Mouse (Mus musculus) frontal cortex, adult 2 months (tissue): Measurements from ENCODE around the gene Gabpb2. TPM values are rescaled to one million over a fixed set of nuclear protein-coding genes. Genes with fewer than 3 reads are reported as not detected.

Experiments
- DNase-seq, 2 experiments: peaks; one replicate each; pipeline ENCODE4 v3.0.0; 2022; ENCODE audit warnings: low spot score in 1 of 2; ENCODE audit errors: extremely low spot score in 1 of 2
- polyA plus RNA-seq: library from polyadenylated mRNA; depleted of rRNA; stranded (reverse); fragments of >200 nt; gene quantifications from 2 replicates; pipeline ENCODE4 v1.2.3, GENCODE M21; 2012

The Gabpb2 gene
- polyA plus RNA-seq, 1 experiment = 17.9 TPM

DNA sequence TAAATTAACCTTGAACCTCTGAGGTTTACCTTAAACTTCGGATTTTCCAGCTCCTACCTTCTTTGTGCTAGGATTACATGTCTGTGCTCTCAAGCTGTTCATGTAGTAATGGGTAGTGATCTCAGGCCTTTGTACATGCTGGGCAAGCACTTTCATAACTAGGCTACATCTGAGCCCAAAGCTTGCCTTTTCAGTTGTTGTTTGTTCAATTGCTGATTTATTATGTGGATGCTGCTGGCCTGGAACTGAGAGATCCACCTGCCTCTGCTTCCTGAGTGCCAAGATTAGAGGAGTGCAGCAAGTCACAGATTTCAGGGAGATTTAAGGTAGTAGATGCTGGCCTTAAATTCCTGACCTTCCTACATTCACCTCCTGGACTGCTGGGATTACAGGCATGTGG, 18.6 kb downstream of the Gabpb2 start:
- DNase-seq = no peak

DNA sequence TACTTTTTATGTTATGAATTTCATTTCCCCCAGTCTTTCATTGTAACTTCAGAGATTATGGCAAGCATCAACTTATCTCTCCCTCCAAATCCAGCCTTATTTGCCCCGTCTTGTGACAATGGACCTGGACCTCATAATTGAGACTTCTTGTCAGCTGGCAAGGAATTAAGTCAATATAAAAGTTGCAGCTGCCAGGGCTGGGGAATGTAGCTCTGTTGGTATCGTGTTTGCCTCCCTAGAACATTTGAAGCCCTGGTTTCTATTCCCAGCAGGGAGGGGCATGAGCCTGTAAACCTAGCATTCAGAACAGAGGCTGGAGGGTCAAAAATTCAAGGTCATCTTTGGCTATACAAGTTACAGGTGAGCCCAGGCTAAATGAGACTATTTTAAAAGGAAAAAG, 21.9 kb downstream of the Gabpb2 start:
- DNase-seq = no peak

DNA sequence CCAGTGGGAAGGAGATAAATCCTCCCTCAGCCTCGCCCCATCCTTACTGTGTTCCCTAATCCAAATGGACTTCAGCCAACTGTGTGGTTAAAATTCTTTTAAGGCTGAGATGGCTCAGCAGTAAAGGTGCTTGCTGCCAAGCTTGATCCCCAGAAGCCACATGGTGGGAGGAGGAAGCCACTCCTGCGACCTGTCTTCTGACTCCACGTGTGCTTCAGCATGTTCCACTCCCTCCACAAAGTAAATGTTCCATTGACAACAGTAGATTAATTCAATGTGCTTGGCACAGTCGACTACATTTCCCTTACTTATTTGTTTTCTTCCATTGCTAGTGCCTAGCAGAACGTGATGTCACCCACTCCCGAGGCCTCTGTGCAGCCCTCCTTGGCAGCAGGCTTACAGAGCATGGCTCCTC, 23.0 kb downstream of the Gabpb2 start:
- no peak for DNase-seq

DNA sequence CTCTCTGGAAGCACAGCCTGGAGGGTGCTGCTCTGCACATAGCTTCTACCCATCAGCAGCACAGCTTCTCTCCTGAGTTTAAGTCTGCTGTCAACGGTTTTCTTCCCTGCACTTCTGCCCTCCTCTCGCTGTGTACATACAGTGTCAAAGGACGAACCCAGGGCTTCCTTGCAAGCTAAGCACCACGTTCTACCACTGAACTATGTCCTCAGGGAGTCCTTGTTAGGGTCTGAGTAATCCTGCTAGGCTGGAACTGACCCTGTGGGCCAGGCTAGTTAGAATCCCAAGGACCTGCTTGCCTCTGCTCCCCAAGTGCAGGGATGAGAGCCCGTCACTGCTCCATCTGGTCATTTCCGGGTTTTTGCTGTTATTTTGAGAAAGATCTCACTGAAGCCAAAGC, 30.8 kb downstream of the Gabpb2 start:
- DNase-seq = no peak

DNA sequence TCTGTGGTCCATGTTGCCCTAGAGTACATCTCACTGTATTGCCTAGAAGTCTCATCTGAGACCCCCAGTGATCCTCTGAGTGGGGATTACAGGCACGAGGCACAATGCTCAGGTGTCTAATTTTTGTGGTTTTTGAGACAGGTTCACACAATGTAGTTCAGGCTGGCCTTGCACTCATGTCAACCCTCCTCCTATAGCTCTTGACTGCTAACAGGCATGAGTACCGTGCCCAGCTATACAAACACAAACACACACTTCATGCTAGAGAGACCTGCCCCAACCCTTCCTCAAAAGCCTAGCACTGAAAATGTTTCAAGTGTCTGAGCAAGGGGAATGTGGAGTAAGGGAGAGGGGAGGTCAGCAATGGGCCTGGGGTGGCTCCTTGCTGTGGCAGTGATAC, 31.6 kb downstream of the Gabpb2 start:
- no peak for DNase-seq

DNA sequence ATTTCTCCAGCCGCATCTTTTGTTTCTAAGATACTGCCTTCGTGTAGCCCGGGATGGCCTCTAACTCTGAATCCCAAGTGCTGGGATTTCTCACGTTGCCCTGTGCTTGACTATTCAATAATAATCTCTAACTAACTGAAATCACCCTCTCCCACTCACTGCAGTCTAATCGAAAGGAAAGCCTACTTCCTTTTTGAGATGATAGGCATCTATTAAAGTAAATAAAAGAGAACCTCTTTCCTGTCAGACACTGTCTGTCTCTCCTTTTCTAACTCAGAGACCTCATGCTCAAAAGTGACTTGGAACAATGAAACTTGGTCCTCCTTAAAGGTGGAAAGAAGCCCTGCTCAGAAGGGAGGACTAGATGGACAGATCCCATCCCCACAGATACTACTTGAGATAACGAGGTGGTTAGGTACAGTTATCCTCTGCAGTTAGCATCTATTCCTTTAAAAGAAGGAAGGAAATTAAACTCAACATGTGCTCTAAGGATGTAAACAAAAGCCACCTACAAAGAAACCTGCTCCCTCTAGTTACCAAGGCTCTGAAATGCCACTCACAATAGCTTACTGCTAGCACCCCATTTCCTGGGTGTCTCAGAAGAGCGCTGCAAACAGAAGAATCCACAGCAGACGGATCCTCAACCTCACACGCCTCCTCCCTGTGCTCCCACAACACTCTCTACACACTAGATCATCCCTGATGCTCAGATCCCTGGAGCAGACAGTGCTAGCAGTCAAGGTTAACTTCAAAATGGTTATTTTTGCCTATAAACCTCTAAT, 32.7 kb downstream of the Gabpb2 start:
- DNase-seq = peak in 1 of 2 experiments; percentile 33

DNA sequence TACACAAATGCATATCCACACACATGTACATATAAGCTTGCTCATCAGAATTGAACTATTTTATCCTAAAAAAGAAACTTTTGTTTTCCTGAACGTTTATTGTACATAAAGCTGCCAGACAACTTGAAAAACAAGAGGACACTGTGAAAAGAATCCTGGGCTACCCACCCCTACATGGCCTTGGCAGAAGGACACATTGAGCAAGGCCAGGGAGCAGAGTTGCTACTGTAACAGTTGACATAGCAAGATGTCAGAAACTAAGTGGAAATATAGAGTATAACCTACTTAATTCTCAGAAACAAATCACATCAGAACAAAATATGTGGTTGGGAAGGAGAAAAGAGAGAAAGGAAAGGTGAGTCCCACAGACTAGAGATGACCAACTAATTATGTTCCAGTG, 35.9 kb downstream of the Gabpb2 start:
- DNase-seq = no peak

DNA sequence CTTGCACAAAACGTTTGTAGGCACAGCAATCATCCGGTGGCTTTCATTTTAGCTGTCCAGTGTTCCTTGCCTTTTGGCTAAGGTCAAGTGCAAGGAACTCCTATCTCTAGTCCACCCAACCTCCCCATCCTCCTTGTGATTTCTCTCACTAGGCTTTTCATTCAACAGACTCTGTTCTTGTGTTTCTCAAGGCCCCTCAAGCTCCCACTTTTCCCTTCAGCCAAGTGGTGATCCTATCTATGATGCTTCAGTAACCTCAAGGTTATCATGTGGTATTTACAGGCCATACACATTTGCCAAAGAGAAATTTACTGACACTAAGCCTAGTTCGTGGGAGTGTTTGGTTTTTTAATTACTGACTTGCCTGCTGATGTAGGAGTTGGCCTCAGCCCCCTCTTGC, 37.8 kb downstream of the Gabpb2 start:
- DNase-seq = no peak

DNA sequence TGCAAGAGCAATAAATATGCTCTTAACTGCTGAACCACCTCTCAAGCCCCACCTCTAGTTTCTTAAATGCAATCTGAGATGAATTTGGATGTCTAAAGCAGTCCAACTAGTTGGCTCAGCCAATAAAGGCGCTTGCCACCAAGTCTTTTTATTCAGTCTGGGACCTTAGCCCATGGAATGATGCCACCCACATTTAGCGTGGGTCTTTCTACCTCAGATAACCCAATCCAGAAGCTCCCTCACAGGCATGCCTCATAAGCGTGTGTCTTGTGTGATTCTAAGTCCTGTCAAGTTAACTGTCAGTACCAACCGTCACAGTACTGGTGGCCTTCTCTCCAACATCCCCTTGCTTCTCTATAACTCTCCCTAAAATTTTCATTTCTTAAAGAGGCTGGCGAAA, 38.8 kb downstream of the Gabpb2 start:
- peak in 1 of 2 experiments; percentile 45 for DNase-seq

DNA sequence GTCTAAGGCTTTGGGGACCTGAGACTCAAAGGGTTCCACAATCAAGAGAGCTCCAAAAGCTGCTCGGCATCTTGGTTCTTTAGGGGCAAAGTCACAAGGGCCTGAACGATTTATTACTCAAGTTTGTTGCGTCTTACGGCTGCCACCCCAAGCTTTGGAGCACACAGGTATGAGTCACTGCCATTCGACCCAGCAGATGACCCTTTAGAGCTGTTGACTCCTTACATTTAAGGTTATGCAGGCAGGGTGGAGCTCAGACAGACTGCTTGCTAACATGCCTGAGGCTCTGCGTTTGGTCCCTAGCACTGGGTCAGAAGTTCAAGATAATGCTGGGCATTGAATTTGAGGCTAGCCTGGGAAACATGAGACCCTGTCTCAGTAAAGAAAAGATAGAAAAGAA, 40.1 kb downstream of the Gabpb2 start:
- DNase-seq = no peak

DNA sequence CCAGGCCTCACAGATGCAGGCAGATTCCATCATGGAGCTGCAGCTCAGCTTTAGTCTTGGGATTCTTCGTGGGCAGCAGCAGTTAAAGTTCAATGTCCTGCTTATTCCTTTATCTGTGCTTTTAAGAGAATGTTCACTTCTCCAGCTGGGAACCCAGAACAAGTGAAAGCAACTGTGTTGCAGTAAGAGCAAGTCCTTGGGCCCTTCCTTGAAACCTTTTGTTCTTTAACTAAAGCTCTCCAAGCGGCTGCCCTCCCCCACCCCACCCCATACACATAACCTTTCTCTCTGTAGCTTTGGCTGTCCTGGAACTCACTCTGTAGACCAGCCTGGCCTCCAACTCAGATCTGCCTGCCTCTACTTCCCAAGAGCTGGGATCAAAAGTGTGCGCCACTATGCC, 41.2 kb downstream of the Gabpb2 start:
- DNase-seq = no peak

DNA sequence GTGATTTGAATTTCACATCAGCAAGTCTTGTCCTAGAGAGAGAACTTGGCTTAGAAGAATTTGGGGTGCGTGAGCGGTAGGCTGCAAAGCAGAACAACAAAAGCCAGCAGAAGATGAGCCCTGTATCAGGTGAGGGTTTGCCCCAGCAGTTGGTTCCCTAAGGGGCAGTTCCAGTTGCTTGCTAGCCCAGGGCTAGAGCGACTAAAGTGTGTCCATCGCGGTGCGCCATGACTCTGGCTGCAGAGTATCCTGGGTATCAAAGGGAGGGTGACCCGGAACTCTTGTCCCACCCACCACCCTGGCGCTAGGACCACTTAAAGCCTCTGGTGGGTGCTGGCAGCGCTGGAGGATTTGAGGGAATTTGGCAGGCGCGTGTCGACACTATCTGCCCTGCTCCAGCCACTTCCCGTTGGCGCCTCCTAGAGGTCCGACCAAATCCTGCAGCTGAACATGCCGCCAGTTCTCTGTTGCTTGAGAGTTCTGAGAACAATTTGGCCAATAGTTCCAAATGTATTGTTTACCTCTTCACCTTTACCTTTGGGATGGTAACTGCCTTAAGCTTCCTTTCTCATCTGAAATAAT, 43.6 kb downstream of the Gabpb2 start:
- DNase-seq = peak in 1 of 2 experiments; percentile 86

DNA sequence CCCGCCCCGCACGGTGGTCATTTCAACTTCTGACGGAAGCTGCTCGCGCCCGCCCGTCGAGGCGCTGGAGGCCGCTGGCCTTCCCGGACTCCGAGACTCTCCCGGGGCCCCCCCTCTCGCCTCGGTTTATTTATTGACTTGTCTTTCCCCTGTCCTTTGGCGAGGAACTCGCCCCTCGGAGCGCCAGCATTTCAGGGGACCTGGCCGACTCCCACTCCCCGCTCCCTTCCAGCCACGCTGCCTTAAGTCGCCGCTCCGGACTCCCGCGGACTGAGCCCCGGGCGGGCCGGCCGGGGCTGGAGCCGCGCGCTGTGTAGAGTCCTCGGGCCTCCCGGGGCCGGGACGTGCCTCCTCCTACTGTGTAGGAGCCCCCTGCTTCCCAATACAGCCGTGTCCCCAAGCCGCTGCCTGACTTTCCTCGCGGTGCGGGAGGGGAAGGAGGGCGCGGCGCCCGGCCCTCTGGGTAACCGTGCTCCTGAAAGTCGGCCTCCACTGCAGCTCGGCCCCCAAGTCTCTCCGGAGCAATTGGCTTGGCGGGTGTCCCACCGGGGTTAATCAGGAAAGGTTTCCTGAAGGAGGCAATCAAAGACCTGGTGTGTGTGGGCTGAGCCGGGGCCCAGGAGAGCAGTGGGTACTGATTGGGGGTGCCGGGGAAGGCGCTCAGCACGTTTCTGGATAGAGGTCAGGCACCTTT, 44.3 kb downstream of the Gabpb2 start:
- no peak for DNase-seq

DNA sequence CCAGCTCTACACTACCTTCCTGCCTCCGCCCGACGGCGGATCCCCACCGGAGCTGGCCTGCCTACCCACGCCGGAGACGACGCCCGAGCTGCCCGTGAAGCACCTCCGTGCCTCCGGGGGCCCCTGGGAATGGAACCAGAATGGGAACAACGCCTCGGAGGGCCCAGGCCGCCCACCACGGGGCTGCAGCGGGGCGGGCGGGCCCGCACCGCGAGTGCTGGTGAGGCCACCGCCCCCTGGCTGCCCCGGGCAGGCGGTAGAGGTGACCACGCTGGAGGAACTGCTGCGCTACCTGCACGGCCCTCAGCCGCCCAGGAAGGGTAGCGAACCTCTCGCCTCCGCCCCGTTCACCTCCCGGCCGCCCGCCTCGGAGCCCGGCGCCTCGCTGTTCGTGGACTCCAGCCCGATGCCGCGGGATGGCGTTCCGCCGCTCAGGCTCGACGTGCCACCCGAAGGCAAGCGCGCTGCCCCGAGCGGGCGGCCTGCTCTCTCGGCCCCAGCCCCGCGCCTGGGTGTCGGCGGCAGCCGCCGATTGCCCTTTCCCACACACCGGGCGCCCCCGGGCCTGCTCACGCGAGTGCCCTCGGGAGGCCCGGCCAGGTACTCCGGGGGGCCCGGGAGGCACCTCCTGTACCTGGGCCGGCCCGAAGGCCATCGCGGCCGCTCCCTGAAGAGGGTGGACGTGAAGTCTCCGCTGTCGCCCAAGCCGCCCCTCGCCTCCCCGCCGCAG, 45.0 kb downstream of the Gabpb2 start:
- no peak for DNase-seq

DNA sequence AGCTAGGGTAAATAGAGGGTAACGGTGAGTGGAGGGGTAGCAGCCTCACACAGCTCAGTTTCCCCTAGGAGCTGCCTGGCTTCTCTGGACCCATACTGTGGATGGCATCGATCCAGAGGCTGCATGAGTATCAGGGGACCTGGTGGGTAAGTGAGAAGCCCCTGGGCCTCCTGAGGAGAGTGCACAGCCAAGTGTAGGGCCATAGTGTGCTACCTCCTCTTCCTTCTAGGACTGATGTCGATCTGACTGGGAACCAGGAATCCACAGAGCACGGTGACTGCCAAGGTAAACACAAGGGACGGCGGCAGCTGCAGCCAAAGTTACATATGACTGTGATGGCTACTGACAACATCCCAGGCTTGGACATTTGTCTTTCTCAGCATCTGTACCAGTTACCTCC, 46.6 kb downstream of the Gabpb2 start:
- no peak for DNase-seq

DNA sequence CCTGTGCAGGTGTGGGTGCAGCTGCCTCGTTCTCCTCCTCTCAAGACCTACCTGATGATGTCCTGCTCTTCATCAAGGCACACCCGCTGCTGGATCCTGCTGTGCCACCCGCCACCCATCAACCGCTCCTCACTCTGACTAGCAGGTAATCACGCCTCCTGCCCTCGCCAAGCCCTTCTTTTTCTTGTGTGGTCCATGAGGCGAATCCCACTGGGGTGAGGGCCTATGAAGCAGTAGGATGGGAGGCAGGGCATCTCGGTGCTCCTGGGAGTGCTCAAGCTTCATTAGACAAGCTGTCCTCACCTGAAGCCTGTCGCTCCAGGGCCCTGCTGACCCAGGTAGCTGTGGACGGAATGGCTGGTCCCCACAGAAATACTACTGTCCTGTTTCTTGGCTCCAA, 47.7 kb downstream of the Gabpb2 start:
- DNase-seq = no peak

DNA sequence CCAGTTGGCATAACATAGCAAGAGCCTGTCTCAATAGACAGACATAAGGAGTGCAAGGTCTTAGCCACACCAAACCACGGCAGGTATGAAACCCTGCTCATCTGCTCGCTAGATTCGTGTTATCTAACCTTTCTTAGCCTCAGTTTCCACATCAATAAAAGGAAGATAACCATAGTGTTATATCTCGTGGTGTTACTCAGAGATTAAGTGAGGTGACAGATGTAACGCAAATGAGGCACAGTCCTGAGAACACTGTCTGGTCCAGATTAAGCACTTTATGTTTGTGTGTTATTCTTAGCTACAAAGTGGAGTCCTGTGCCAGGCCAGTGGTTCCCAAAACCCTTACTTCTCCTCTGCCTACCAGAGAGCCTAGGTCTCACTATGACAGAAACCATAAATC, 52.9 kb downstream of the Gabpb2 start:
- DNase-seq = no peak

DNA sequence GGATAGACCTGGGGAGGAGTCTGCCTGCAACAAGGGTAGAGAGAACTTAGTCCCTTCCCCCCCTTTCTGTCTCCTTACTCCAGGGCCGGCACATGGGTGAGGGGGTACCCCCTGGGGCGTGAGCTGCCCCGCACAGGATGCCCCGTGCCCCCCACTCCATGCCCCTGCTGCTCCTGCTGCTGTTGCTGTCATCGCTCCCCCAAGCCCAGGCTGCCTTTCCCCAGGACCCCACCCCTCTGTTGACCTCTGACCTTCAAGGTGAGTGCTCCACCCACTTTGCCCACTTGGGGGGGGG, 53.5 kb downstream of the Gabpb2 start:
- DNase-seq = no peak

DNA sequence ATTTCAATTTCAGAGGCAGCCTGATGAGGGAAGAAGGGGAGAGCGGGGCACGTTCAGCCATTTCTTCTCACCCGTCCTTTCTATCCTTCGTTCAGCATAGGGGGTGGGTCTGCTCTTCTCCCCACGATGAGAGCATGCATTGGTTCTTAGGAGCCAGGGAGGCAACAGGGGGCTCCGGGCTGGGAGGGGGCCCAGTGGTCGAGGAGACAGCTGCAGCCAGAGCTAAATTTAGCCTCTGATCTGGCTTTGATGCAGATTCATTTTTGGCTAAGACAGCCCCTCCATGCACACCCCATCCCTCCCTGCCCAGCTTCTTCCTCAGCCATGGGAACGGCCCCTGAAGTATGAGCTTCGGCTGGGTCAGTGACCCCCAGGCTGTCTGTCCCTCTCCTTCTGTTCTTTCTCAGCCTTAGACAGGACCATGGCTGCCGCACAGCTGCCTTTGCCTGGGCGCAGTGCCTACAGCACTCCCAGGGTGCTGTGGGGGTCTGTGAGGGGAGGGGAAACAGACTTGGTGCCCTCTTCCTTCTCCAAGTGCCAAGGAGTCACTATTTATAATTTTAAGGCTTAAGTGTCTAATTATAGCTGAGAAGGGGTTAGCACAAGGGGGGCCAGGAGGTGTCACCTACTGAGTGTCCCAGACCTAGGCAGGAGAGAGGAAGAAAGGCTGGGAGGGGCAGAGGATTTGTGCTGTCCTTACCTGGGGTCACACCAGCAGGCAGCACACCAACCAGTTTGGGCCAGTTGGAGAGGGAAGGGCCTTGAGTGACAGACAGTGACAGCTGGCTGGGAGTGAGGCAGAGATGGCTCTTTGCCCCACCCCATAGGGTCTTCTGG, 54.1 kb downstream of the Gabpb2 start:
- no peak for DNase-seq

DNA sequence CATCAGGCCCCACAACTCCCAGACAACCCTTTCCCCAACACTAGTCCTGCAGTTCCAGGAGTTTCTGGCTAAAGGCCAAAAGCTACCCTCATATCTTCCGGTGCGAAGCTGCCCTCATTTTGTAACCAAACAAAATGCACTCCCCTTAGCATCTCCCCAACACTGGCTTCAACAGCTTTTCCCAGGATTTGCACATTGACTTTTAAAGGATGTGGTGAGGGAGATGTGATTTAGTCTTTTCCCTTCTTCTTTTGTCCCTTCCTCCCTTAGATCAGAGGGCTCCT, 55.4 kb downstream of the Gabpb2 start:
- DNase-seq = no peak
